Mouse (Mus musculus): ENCODE results near the gene Cacna1e.
A peak's percentile ranks its signal among the peaks of the same experiment; 100 is the strongest.

Gene Cacna1e

DNA sequence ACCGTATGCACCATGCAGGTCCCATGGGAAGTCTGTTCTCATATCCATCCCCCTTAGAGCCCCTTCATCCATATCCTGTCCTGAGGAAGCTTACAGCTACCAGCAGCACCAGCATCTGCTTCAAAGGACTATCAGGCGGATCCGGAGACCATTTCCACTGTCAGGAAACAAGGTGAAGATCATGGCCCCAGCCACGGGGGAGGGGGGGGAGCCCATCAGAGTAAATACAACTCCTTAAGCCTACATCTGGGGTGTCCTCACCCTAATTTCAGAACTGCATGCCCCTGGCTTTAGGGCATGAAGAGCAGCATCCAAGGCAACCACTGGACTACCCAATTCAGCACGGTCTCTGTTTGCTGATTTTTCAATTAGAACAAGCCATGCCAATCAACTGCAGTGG lies 47.8 kb downstream of the Cacna1e start:
- DNase-seq (ENCODE audit: low spot score) = no peak

DNA sequence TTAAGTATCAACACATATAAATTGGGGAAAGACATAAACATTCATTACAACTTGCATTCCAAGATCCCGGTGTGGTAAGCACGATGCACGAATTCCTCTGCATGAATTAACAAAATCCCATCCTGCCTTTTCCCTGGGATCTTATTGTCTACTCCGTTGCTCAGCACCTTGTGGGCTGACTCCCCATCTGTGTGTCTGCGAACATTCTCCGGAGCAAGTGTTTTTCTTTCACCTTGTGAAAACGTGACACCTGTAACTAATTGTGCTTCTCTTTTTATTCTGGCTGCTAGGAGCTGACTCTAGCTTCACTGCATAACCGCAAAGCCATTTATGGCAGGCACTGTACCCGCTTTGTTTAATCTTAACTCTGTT lies 52.1 kb downstream of the Cacna1e start:
- no peak for DNase-seq (ENCODE audit: low spot score)

DNA sequence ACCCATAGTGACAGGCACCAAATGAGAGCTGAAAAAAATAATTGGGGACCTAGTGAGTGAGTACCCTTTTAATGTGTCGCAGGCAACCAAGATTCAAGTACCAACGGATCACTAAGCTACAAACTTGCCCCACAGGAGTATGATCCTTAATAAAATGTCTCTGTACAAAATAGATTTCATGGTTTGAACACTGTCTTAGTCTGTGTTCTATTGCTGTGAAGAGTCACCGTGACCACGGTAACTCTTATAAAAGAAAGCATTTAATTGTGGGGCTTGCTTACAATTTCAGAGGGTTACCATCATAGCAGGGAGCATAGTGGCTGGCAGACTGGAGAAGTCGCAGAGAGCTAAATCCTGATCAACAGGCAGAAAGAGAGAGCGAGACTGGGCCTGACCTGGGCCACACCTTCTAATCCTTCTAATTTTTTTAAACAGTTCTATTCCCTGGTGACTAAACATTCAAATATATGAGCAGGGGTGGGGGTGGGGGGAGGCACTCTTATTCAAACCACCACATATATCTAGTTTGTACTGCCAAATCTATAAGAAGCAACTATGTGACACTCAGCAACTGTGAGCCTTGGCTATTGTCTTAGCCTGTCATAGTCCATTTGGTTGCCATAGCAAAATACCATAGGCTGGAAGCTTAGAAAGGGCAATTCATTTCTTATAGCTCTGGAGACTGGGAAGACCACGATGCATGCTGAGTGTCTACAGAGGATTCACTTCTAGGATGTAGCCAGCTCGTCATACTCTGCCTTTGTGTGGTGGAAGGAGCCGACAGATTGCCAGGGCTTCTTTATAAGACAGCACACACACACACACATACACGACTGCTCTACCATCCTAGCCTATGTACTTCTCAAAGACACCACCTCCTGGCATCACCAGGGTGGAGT lies 52.8 kb downstream of the Cacna1e start:
- DNase-seq (ENCODE audit: low spot score) = no peak

DNA sequence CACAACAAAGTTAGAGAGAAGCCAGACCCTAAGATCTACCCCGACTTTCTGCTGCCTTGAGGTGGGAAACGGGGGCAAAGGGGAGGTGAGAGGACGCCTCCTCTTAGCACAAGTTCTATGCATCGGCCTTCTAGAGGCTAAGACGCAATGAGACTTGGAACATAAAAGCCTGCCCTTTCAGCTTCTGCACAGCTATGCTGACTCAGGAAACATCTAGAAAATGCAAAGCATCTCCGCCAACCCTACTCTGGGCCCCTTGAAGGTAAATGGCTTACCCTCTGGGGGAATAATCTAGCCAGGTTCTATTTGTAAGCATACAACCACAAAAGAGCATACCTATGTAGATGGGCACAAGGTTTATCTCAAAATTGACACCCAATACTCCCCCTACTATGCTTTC lies 54.2 kb downstream of the Cacna1e start:
- DNase-seq (ENCODE audit: low spot score) = no peak

DNA sequence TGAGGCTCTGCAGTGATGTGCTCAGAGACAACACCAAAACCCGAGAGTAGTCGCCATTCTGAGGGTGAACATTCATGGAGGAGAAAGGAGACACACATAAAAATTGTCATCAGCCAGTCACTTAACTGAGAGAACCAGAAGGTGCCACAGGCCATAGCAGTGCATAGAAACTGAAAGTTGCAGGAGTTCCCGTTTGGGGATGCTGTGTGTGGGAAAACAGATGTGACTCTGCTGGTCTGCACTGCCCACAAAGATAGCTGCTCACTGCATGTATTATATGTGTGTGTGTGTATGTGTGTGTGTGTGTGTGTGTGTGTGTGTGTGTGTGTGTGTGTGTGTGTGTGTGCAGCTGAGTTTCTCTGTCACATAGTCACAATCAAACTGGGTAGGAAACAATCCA lies 61.2 kb downstream of the Cacna1e start:
- DNase-seq (ENCODE audit: low spot score) = no peak

DNA sequence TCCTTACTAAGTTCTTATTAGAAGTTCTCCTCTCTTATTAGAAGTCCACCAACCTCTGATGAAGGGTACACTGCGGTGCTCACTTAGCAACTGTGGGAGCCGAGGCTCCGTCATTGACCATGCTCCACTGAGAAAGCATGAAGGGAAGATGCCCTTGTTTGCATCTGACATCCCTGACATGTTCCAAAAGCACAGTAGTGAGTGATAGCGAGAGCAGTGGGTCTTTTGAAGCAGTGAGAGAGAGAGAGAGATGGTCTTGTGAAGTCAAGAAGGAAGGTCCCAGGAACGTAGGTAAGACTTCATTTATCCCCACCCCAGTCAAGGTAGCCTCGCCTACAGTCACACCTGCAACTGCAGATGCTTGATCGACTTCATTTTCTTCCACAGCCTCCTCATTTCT lies 63.9 kb downstream of the Cacna1e start:
- DNase-seq (ENCODE audit: low spot score) = no peak

DNA sequence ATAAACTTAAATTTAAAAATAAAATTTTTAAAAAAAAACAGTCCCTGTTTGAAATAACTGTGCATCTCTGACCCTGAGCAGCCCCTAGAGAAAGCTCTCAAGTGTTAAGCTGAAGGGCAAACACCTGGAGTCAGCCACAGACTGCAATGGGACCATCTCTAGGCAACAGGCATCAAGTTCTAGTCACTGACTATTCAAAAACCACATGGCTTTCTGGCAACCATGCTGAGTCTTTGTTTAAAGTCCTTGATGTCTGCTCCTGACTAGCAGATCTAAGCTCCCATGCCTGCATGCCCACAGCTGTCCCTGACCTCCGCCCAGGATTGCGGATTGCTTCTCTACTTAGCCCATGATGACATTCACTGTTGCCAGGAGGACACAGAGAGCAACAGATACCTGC lies 64.3 kb downstream of the Cacna1e start:
- no peak for DNase-seq (ENCODE audit: low spot score)

DNA sequence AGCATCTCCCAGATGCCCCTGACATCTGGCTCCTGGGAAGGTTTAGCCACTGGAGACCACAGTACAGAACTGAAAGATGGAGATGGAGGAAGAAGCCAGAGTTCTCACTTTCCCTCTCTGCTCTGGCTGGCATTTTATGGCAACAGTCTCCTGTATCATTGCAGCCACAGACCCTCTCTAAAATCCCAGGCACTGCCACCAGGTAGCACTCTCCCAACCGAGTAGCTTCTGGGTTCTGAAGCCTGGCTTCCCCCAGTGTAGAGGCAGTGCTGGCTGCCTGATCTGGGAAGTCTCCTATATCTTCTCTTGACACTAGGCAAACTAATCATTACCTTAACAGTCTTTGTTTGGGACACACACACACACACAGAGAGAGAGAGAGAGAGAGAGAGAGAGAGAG lies 65.6 kb downstream of the Cacna1e start:
- DNase-seq (ENCODE audit: low spot score) = no peak

DNA sequence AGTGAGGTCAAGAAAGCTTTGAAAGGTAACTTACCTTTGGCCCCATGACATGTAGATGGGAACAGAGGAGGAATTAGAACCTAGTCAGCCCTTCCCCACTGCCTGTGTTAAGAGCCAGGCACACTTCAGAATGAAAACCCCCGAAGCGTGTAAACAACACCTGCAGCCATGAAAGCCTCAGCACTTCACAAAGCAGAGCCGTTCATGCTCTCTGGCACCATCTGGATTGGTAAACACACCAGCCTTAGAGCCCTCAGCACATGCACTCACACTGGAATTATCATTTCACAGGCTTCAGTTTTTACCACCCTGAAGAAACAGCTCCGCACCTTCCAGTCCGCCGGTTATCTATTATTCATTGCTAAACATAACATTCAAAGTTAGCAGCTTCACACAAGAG lies 67.5 kb downstream of the Cacna1e start:
- DNase-seq (ENCODE audit: low spot score) = no peak

DNA sequence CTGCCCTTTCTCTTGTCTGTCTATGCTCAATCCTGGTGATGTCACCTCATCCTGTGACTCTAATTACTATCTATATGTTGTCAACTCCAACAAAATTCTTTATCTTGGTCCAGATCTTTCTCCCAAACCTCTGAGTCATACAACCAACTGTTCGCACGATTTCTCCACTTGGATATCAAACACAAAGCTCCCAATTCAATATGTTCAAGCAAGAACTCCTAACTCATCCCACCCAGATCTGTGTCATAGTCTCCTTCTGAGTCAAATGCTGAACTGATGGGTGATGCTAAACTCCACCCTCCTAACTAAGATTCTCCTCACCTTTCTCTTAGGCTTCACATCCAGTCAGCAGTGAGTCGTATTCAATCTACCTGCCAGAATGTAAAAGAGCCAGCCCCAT lies 68.0 kb downstream of the Cacna1e start:
- no peak for DNase-seq (ENCODE audit: low spot score)

DNA sequence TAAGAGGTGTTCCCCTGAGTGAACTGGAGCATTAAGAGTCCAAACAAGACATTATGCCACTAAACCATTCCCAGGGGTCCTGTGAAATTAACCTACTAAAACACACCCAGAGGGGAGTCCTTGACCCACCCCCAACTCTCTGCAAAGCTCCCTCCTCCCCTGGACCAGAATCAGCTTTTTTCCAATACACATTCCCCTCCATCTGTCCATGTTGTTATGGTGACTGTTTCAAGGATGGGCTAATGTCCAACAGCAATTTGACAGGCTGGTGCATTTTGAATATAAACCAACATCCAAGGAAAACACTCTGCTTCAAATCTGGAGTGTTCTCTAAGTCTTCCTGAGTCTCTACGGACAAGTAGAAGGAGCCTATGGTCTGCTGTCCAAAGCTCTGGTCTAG lies 78.6 kb downstream of the Cacna1e start:
- no peak for DNase-seq (ENCODE audit: low spot score)

DNA sequence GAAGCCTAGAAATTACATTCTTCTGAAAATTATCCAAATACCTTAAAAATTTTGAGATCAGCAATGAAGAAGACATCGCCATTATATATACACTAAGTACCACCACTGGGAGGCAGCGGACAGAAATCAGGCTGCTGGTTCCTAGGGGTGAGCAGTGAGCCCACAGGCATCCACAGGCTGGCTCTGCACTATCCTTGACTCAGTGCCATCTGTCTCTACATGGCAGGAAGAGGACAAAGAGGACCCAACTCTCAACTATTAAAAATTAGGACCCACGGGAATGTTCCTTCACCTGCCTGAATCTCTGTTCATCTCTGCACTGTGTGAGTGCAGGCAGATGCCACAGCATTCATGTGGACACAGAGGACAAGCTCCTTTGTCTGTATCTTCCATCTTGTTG lies 79.3 kb downstream of the Cacna1e start:
- no peak for DNase-seq (ENCODE audit: low spot score)

DNA sequence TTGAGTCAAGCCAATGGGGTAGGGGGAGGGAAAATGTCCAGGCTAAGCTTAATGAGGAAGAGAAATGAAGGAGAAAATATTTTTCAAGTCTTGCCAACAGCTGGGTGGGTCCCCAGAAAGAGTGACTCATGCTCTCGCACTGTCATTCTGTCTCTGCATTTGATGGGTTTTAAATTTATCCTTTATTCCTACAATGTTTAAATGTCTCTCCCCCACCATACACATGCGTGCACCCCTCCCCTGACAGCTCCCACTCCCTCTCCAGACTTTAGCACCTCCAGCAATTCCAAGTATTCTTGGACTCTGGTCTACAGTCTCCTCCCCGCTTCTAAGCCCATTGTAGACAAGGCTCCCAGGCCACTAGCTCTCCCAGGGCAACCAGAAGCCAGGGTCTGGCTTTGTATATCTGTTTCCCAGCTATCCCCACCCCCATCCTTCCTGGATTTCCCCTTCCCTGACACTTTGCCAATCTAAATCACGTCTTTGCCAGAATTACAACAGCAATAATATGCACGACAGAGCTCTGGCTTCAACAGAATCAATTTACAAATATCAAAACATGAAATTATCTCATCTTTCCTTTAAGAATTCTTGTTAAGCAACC lies 81.9 kb downstream of the Cacna1e start:
- no peak for DNase-seq (ENCODE audit: low spot score)

DNA sequence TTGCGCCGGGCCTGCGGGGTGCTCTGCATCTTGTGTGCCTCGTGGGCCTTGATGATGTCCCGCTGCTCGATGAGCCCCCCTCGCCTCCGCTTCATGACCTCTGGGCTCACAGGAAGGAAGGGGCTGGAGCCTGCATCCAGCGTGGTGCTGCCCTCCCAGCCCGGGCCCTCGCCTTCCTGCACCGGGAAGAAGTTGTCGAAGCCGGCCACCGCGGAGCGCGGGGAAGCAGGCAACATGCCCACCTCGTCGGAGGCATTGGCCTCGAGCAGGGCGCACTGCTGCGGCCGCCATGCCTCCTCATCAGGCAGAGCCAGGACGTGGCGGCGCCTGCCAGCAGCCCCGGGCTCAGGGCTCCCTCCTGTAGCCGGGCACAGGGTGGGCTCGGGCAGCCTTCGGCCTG lies 85.0 kb downstream of the Cacna1e start:
- no peak for DNase-seq (ENCODE audit: low spot score)

DNA sequence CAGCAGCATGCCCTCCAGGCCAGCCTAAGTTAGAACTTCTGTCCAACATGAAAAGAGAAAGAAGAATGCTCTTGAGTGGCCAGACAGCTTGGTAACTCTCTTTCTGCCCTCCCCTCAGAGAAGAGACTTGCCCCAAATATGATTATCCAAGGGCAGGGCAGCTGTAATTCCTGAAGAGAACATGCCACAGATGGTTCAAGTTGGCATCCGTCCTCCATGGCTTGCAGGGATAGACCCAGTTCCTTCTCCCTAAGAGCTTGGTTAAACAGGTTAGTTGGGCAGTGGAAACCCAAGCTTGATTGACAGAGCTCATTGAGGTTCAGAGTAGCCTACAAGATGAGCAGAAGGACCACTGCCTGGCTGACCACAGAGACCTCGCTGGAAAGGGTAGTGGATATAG lies 85.5 kb downstream of the Cacna1e start:
- DNase-seq (ENCODE audit: low spot score) = no peak

DNA sequence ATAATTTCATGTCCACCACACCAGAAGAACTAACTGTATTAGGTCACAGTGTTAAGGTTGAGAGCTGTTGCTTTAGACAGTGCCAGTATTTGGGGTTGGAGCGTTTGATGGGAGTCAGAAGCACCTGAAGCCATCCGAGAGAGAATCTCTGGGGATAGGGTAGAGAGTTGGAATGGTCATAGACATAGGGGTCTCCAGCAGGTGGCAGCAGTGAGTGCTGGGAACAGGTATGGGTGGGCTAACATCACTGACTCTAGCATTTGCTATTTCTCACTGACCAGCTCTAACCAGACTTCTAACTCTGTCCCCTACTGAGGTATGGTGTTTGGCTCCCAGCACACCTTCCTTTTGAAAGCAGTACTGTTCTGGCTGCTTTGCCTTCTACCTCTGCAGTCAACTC lies 87.6 kb downstream of the Cacna1e start:
- no peak for DNase-seq (ENCODE audit: low spot score)

DNA sequence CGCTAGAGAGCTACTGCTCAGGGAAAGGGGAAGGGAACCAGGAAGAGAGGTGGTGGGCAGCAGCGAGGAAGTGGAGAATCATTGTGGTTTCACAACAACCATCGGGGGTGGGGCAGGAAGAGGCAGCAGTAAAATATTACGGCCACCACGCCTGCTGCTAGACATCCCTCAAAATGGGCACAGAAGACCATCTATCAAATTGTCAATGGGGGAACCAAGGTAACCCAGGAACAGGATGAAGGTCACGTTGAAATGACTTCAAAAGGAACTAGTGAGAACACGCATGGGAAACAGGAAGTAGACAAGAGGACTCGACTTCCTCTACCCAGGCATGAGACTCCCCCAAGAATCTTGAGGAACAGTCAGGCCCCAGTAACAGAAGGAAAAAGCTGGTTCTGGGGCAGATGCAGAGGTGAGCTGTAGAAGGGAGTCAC lies 89.8 kb downstream of the Cacna1e start:
- no peak for DNase-seq (ENCODE audit: low spot score)

DNA sequence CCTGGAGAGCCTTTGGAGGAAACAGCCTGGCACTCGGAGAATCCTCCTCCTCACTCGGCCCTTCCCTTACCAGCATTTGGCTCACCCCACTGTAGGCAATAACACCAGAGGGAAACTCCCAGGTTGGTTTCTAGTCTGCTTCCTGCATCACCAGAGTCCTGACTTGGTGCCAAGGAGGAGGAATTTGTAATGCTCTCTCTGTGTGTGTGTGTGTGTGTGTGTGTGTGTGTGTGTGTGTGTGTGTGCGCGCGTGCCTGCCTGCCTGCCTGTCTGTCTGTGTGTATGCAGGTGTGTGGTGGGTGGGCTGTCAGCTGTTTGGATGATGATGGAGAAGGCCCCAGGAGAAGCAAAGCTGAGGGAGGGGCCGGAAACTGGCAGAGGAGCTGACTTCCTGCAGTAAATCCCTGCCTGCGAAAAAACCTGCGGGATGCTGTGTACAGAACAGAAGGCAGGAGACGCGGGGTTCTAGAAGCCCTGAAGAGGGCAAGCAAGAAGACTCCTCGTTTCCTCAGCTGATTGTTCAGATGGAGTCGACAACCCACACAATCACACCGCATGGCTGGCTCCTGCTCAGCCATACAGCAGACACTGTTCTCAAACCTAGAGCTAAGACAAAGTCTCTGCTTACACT lies 92.6 kb downstream of the Cacna1e start:
- no peak for DNase-seq (ENCODE audit: low spot score)

DNA sequence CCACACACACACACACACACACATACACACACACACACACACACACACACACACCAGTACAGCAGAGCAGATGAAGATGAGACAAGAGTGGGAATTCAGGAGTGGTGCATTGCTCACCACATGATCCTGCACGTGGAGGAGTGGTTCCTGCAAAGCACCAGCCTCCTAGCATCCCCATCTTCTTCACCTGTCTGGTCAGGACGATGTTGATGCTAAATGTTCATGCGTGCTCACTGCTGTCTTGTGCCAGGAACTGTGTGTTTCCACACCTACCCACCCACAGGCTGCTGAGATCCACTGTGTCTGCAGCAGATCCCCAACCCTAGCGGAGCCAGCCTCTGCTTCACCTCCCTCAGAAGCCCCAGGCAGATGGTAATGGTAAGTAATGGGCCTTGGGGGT lies 95.8 kb downstream of the Cacna1e start:
- no peak for DNase-seq (ENCODE audit: low spot score)

DNA sequence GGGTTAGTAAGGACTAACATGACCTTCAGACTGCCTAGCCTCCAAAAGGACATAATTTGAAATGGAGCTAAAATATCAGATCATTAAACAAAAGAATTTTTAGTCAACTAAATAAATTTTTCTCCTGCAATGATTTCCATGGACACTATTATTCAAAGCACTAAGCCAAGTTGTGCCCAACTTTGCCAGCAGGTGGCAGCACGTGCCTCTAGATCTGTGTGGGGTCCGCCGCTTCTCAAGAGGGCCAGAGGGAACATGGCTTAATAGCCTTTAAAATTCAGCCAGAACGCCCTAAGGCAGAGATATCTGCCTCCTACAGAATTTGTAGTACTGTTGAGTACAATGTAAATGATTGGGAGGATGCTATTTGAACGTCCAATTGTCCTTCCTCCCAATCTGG lies 96.2 kb downstream of the Cacna1e start:
- peak; percentile 52 for DNase-seq (ENCODE audit: low spot score)

DNA sequence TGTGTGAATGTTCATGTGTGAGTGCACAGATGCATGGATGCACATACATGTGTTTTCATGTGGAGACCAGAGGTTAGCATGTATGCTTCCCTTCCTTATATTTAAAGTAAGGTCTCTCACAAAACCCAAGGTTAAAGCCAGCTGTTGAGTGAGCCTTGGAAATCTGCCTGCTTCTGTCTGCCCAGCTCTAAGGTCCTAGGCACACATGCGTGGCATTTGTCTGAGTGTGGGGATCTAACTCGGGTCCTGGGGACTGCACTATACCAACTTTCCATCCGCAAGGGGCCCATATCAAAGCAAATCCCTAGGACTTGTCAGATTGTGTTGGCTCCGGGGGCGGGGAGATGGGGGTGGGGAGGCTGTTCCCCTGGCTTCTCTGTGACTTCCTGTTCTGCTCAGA lies 96.9 kb downstream of the Cacna1e start:
- DNase-seq (ENCODE audit: low spot score) = no peak

DNA sequence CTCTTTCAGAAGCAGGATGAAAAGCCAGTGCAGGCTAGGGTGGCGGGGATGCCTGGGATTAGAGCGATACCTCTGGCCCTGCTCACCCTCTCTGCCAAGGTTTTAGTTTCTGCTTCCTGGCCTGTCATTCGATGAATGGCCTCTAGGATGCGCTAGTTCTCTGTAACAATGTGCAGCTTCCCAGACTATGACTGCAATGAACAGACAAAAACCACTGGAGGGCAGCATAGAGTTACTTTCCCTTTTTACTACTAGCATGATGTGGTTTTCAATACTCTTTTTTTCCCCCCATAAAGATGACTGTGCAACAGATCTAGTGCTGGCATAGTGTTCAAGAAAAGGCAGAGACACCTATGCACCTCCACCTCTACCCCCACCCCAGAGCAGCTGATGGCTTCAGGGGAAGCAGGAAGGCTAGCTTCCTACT lies 98.0 kb downstream of the Cacna1e start:
- DNase-seq (ENCODE audit: low spot score) = peak; percentile 52

DNA sequence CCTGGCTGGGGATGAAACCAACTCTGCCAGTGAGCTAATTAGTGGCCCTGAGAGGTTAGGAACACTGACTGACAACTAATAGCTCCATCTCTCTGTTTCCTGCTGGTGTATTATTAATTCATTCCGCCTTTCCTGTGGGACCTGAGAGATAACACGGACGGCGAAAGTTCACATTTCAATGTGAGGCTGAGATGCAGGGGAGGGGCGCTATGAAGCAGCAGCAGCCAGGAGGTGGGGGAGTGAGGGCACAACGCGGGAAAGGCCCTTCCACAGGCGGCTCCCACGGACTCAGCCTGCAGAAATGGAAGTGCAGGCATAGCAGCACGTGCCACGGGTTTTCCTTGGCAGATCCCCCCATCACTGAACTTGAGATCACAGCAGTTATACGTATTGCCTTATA lies 99.4 kb downstream of the Cacna1e start:
- DNase-seq (ENCODE audit: low spot score) = no peak

Data from ovary, postnatal 10 days (tissue).